ENCODE assay signal across 21 mouse cellular contexts in the genomic region with DNA sequence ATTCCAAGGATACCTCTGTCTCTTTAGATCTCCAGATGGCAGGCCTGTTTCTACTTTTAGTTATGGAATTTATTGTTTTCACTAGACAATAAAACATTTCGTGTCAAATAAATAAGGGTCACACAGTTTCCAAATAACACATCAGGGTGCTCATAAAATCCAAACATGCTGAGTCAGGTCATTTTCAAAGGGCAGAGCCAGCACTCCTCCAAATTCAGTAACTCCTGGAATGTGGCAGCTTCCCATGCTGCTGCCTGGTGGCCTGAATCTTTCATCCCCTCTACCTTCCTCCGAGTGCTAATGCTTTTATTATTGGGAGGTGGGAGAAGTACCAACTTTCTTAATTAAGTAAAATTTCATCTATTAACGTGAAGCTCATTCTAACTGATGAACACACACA. TPM values are rescaled to one million over a fixed set of nuclear protein-coding genes. Genes with fewer than 3 reads are reported as not detected.
A peak's percentile ranks its signal among the peaks of the same experiment; 100 is the strongest.
DNase-seq lines count a peak whose midpoint lies in the region; ATAC-seq and TF ChIP-seq lines count a peak whose summit lies in the region.
"Had no signal": no experiment of that assay in that cellular context is flagged by ENCODE, and none has a peak within 500 bp of the region (broad histone marks: within the 10 kb centered on the region; RNA-seq: fewer than 3 reads in every experiment).

No protein-coding gene starts in this region.

- DNase-seq in kidney, postnatal 10 days = no peak
- no peak for DNase-seq in ES-E14 (ENCODE audit: low read depth, low spot score)
- DNase-seq in forelimb bud, embryonic 11.5 days (ENCODE audit: low read depth, low spot score) = peak; percentile 61
- DNase-seq in cerebellum, postnatal 10 days = no peak
- no peak for DNase-seq in left cerebral cortex, postnatal 25 days (ENCODE audit: low spot score in 2 of 2)
- DNase-seq: adrenal gland, adult 2 months; adrenal gland, postnatal 25 days; cerebellum, adult 18-20 months; cerebellum, adult 9-11 months; gastrocnemius, postnatal 14 days; heart, adult 2 months; heart, postnatal 14 days had no signal

- intact Hi-C loops in left cerebral cortex, postnatal 25 days (cut with DNase I) = loop anchor here (5.0 kb wide), 1 partner anchor 345 kb away; no protein-coding TSS in a partner anchor

- peak overlapping the region; percentile 29; the same call in 1 of the 2 replicates for H3K27ac ChIP-seq in kidney, embryonic 15.5 days
- no peak overlapping the region for H3K27ac ChIP-seq in ES-E14 (ENCODE audit: insufficient read depth, low read depth, low read length, poor library complexity, severe bottlenecking)
- H3K27ac ChIP-seq: embryonic facial prominence, embryonic 10.5 days; forebrain, embryonic 13.5 days; heart, adult 2 months; heart, embryonic 15.5 days; hindbrain, embryonic 13.5 days; hindbrain, postnatal 0 days had no signal

- no peak for ATAC-seq in kidney, embryonic 15.5 days (replicated peaks; ENCODE audit: low FRiP score)
- ATAC-seq: forebrain, embryonic 13.5 days; hindbrain, postnatal 0 days; intestine, embryonic 16.5 days had no signal

- H3K27me3 ChIP-seq in kidney, embryonic 15.5 days = no peaks in the 10 kb centered on the region
- H3K27me3 ChIP-seq: forebrain, embryonic 13.5 days; heart, embryonic 15.5 days; hindbrain, embryonic 13.5 days had no signal

- H3K4me1 ChIP-seq in kidney, embryonic 15.5 days = peaks cover 5% of the 10 kb centered on the region
- 0 out of 4 replicates have a peak, but pooled peaks cover 0 to 2% of the 10 kb centered on the region in 2 experiments for H3K4me1 ChIP-seq in ES-E14 (ENCODE audit: control insufficient read depth in 2 of 2, insufficient read depth in 2 of 2, low read length in 2 of 2, poor library complexity in 1 of 2)

- H3K9me3 ChIP-seq in kidney, embryonic 15.5 days (replicated peaks) = no peaks in the 10 kb centered on the region
- no peaks in the 10 kb centered on the region for H3K9me3 ChIP-seq in ES-E14 (ENCODE audit: control insufficient read depth, insufficient read depth, low read depth, low read length)
- H3K9me3 ChIP-seq: forebrain, embryonic 13.5 days; heart, embryonic 15.5 days; hindbrain, embryonic 13.5 days had no signal

- H3K9ac ChIP-seq in kidney, embryonic 15.5 days = no peak overlapping the region
- no peak overlapping the region for H3K9ac ChIP-seq in ES-E14 (ENCODE audit: insufficient read depth, low read depth, low read length, poor library complexity, severe bottlenecking)
- H3K9ac ChIP-seq: forebrain, embryonic 13.5 days; heart, embryonic 15.5 days; hindbrain, embryonic 13.5 days had no signal

- H3K36me3 ChIP-seq in kidney, embryonic 15.5 days = no peaks in the 10 kb centered on the region
- no peaks in the 10 kb centered on the region for H3K36me3 ChIP-seq in ES-E14 (ENCODE audit: control insufficient read depth, insufficient read depth, low read length, poor library complexity, severe bottlenecking)
- H3K36me3 ChIP-seq: embryonic facial prominence, embryonic 10.5 days; heart, embryonic 15.5 days; hindbrain, embryonic 13.5 days had no signal

- in situ Hi-C loops in ES-E14 (cut with MboI; ENCODE audit: low sequenced_read_pairs in 2 of 2, unreplicated experiment in 2 of 2) = no loop called here

- H3K4me2 ChIP-seq in kidney, embryonic 15.5 days = no peak overlapping the region
- H3K4me2 ChIP-seq: forebrain, embryonic 13.5 days; heart, embryonic 11.5 days; heart, embryonic 15.5 days; hindbrain, embryonic 13.5 days had no signal

- 41% methylated on average over 3 of the region's 3 CpGs for WGBS in kidney, embryonic 15.5 days

- no peak overlapping the region for H3K4me3 ChIP-seq in kidney, embryonic 15.5 days (replicated peaks)
- H3K4me3 ChIP-seq in ES-E14 (ENCODE audit: insufficient read depth in 1 of 2, low read depth in 1 of 2, low read length in 2 of 2, poor library complexity in 1 of 2, severe bottlenecking in 1 of 2) = no peak overlapping the region
- H3K4me3 ChIP-seq: embryonic facial prominence, embryonic 10.5 days; forebrain, embryonic 13.5 days; heart, adult 2 months; heart, embryonic 15.5 days; hindbrain, embryonic 13.5 days had no signal

TF ChIP-seq in ES-E14, 5 proteins besides CTCF, POLR2A, EP300 and RAD21:
- TF ChIP-seq CHD2 (IDR thresholded peaks at IDR 0.05; ENCODE audit: low read depth, low read length) (no peak), ZC3H11A (IDR thresholded peaks at IDR 0.05; ENCODE audit: borderline replicate concordance, low read depth, low read length) (no peak), HCFC1 (IDR thresholded peaks at IDR 0.05; ENCODE audit: borderline replicate concordance, insufficient read depth, low read length) (no peak), MAFK (IDR thresholded peaks at IDR 0.05; ENCODE audit: insufficient read depth, low read depth, low read length) (peak; percentile 82)
TF ChIP-seq in ES-E14: peak in this region for 1.

RNA-seq across cellular contexts. Expression of a gene that starts 59.1 kb away (rescaled TPM):
- 2.4 and 2.6 TPM in 2 replicates for polyA plus RNA-seq in kidney, embryonic 15.5 days (2015; fragmentation: Nextera tagmentation; extraction: Ambion mirVana)
- total RNA-seq in ES-E14 (2012; rRNA removed) = 4.7 and 9.2 TPM in 2 replicates
- total RNA-seq in left cerebral cortex, postnatal 25 days (2021) = 1 to 10 TPM; 2.6 to 2.7 TPM
- total RNA-seq: MEL had no signal
